Mouse (Mus musculus) lung, embryonic 16.5 days (tissue): Measurements from ENCODE around the gene Lgi4. TPM values are rescaled to one million over a fixed set of nuclear protein-coding genes. Genes with fewer than 3 reads are reported as not detected.

Experiments
- ATAC-seq: fragments of 200-750 bp; cut with Nextera tagmentation; 2 replicates; pipeline ENCODE4 v1.8.0; 2017; ENCODE audit warnings: low read depth, mild to moderate bottlenecking, moderate library complexity
- H3K27ac ChIP-seq: fragments of 300-500 bp; sonication (generic); 2 replicates; pipeline ENCODE4 v1.5.1; 2014; ENCODE audit warnings: mild to moderate bottlenecking, control low read depth, low read length
- H3K27me3 ChIP-seq: fragments of 300-500 bp; sonication (generic); 2 replicates; pipeline ENCODE4 v1.6.1; 2014; ENCODE audit warnings: low read depth, low read length, mixed read lengths; ENCODE audit not compliant: control insufficient read depth, insufficient read depth
- H3K36me3 ChIP-seq: fragments of 300-500 bp; sonication (generic); 2 replicates; pipeline ENCODE4 v1.6.1; 2014; ENCODE audit warnings: low read length; ENCODE audit not compliant: control insufficient read depth, insufficient read depth
- H3K4me1 ChIP-seq: fragments of 300-500 bp; sonication (generic); replicated peaks from 2 replicates; pipeline ENCODE4 v1.6.1; 2014; ENCODE audit warnings: low read length, mixed read lengths; ENCODE audit not compliant: control insufficient read depth, insufficient read depth
- H3K4me2 ChIP-seq: fragments of 300-500 bp; sonication (generic); 2 replicates; pipeline ENCODE4 v1.6.1; 2014; ENCODE audit warnings: low read depth, low read length, control low read depth
- H3K4me3 ChIP-seq: fragments of 300-500 bp; sonication (generic); 2 replicates; pipeline ENCODE4 v1.5.1; 2014; ENCODE audit warnings: mild to moderate bottlenecking, low read length, control low read depth
- H3K9ac ChIP-seq: fragments of 300-500 bp; sonication (generic); 2 replicates; pipeline ENCODE4 v1.6.1; 2014; ENCODE audit warnings: low read length, control low read depth
- H3K9me3 ChIP-seq: fragments of 300-500 bp; sonication (generic); 2 replicates; pipeline ENCODE4 v1.6.1; 2016; ENCODE audit warnings: low read length; ENCODE audit not compliant: control insufficient read depth
- WGBS: fragments of 180-500 bp; shearing (Covaris S2); extraction: QIAGEN DNeasy Blood & Tissue Kit; methylation state at CpG from one replicate; pipeline ENCODE4 v1.1.7; 2014; 5-methylcytosine and 5-hydroxymethylcytosine counted together
- polyA plus RNA-seq: library from polyadenylated mRNA; unstranded; fragments of >200 nt; fragmentation: Nextera tagmentation; extraction: Ambion mirVana; gene quantifications from 2 replicates; pipeline ENCODE4 v1.2.1, GENCODE M21; 2015

Gene Lgi4
- polyA plus RNA-seq, 1 experiment from 2014 or later = 0.38 TPM

GRCm38 (mm10) chr7:31100786-31101185 lies 41.6 kb downstream of the Lgi4 start:
- H3K36me3 ChIP-seq = no peaks in the 10 kb centered on the region
- ATAC-seq = no peak

GRCm38 (mm10) chr7:31105061-31105768 lies 46.1 kb downstream of the Lgi4 start:
- H3K4me3 ChIP-seq = no peak overlapping the region
- H3K4me1 ChIP-seq = peaks cover 10% of the 10 kb centered on the region
- H3K27me3 ChIP-seq = no peaks in the 10 kb centered on the region
- WGBS = 42% methylated on average over 15 of the region's 15 CpGs
- no peaks in the 10 kb centered on the region for H3K36me3 ChIP-seq
- no peaks in the 10 kb centered on the region for H3K9me3 ChIP-seq
- H3K9ac ChIP-seq = 0 out of 2 replicates have a peak overlapping the region, but pooled peaks have one; percentile 6
- no peak overlapping the region for H3K4me2 ChIP-seq
- ATAC-seq = no peak
- H3K27ac ChIP-seq = no peak overlapping the region

More at GRCm38 (mm10) chr7:31100786-31101185, 41.6 kb downstream of the Lgi4 start:
- Histone ChIP-seq H3K27ac (no peak overlapping the region), H3K4me1 (0 out of 2 replicates have a peak, but pooled peaks cover 3% of the 10 kb centered on the region), H3K4me2 (no peak overlapping the region), H3K4me3 (no peak overlapping the region), H3K9ac (no peak overlapping the region), H3K9me3 (no peaks in the 10 kb centered on the region), H3K27me3 (no peaks in the 10 kb centered on the region)
- 70% methylated on average over 14 of the region's 14 CpGs for WGBS

GRCm38 (mm10) chr7:31106166-31106565 lies 47.0 kb downstream of the Lgi4 start:
- no peaks in the 10 kb centered on the region for H3K27me3 ChIP-seq
- no peak overlapping the region for H3K27ac ChIP-seq
- H3K9me3 ChIP-seq = no peaks in the 10 kb centered on the region
- H3K36me3 ChIP-seq = no peaks in the 10 kb centered on the region
- H3K4me1 ChIP-seq = peaks cover 10% of the 10 kb centered on the region
- H3K4me3 ChIP-seq = no peak overlapping the region
- no peak overlapping the region for H3K9ac ChIP-seq
- ATAC-seq = no peak
- WGBS = 48% methylated on average over 3 of the region's 3 CpGs
- H3K4me2 ChIP-seq = no peak overlapping the region

GRCm38 (mm10) chr7:31107781-31108180 lies 48.6 kb downstream of the Lgi4 start:
- 83% methylated on average over 11 of the region's 11 CpGs for WGBS
- Histone ChIP-seq H3K9me3 (no peaks in the 10 kb centered on the region), H3K36me3 (no peaks in the 10 kb centered on the region), H3K27ac (no peak overlapping the region), H3K27me3 (no peaks in the 10 kb centered on the region), H3K9ac (no peak overlapping the region), H3K4me3 (no peak overlapping the region), H3K4me2 (no peak overlapping the region), H3K4me1 (peaks cover 10% of the 10 kb centered on the region)
- ATAC-seq = no peak

- WGBS = 21% methylated on average over 7 of the region's 7 CpGs
- H3K4me2 ChIP-seq = no peak overlapping the region
- ATAC-seq = peak; percentile 65
Observed at GRCm38 (mm10) chr7:31109091-31109490, 49.9 kb downstream of the Lgi4 start.

GRCm38 (mm10) chr7:31109796-31110195 lies 50.7 kb downstream of the Lgi4 start:
- peaks cover 13% of the 10 kb centered on the region for H3K4me1 ChIP-seq
- no peak overlapping the region for H3K4me3 ChIP-seq
- ATAC-seq = no peak
- no peaks in the 10 kb centered on the region for H3K9me3 ChIP-seq
- H3K27me3 ChIP-seq = no peaks in the 10 kb centered on the region
- H3K9ac ChIP-seq = no peak overlapping the region
- no peak overlapping the region for H3K4me2 ChIP-seq
- H3K36me3 ChIP-seq = no peaks in the 10 kb centered on the region
- WGBS = 80% methylated on average over 5 of the region's 5 CpGs
- H3K27ac ChIP-seq = no peak overlapping the region

More at GRCm38 (mm10) chr7:31109091-31109490, 49.9 kb downstream of the Lgi4 start:
- Histone ChIP-seq H3K27me3 (no peaks in the 10 kb centered on the region), H3K36me3 (no peaks in the 10 kb centered on the region), H3K4me1 (peaks cover 10% of the 10 kb centered on the region), H3K27ac (no peak overlapping the region), H3K9ac (no peak overlapping the region), H3K4me3 (no peak overlapping the region), H3K9me3 (no peaks in the 10 kb centered on the region)

- Histone ChIP-seq H3K4me3 (no peak overlapping the region), H3K4me1 (peaks cover 24% of the 10 kb centered on the region), H3K27me3 (no peaks in the 10 kb centered on the region), H3K4me2 (no peak overlapping the region), H3K9ac (no peak overlapping the region), H3K9me3 (no peaks in the 10 kb centered on the region), H3K27ac (no peak overlapping the region), H3K36me3 (no peaks in the 10 kb centered on the region)
- WGBS = 68% methylated on average over 15 of the region's 15 CpGs
- ATAC-seq = no peak
Observed at GRCm38 (mm10) chr7:31110861-31111385, 51.8 kb downstream of the Lgi4 start.

GRCm38 (mm10) chr7:31112036-31112435 lies 52.9 kb downstream of the Lgi4 start:
- whole genome bisulfite sequencing = 39% methylated on average over 4 of the region's 4 CpGs
- peaks cover 25% of the 10 kb centered on the region for H3K4me1 ChIP-seq

GRCm38 (mm10) chr7:31113800-31114199 lies 54.7 kb downstream of the Lgi4 start:
- no peaks in the 10 kb centered on the region for H3K27me3 ChIP-seq
- WGBS = 80% methylated on average over 6 of the region's 6 CpGs
- H3K9me3 ChIP-seq = no peaks in the 10 kb centered on the region
- H3K36me3 ChIP-seq = no peaks in the 10 kb centered on the region
- peaks cover 22% of the 10 kb centered on the region for H3K4me1 ChIP-seq
- no peak overlapping the region for H3K4me3 ChIP-seq
- H3K4me2 ChIP-seq = no peak overlapping the region
- ATAC-seq = no peak
- H3K9ac ChIP-seq = no peak overlapping the region
- no peak overlapping the region for H3K27ac ChIP-seq

More at GRCm38 (mm10) chr7:31112036-31112435, 52.9 kb downstream of the Lgi4 start:
- H3K4me3 ChIP-seq = no peak overlapping the region
- H3K9me3 ChIP-seq = no peaks in the 10 kb centered on the region
- no peaks in the 10 kb centered on the region for H3K27me3 ChIP-seq
- H3K4me2 ChIP-seq = no peak overlapping the region
- no peak overlapping the region for H3K9ac ChIP-seq
- no peak for ATAC-seq
- no peak overlapping the region for H3K27ac ChIP-seq
- no peaks in the 10 kb centered on the region for H3K36me3 ChIP-seq
